Mouse (Mus musculus): ENCODE data around the gene Erbb4.
"Not testable (repeated sequence)": the region's sequence is repeated elsewhere in the genome, so short reads cannot be mapped to it uniquely, and the experiment has no call there.

The Erbb4 gene

GRCm38 (mm10) chr1:68860341-68860740 lies 247.5 kb downstream of the Erbb4 start:
- no peak for DNase-seq (ENCODE audit: low read depth)

DNA sequence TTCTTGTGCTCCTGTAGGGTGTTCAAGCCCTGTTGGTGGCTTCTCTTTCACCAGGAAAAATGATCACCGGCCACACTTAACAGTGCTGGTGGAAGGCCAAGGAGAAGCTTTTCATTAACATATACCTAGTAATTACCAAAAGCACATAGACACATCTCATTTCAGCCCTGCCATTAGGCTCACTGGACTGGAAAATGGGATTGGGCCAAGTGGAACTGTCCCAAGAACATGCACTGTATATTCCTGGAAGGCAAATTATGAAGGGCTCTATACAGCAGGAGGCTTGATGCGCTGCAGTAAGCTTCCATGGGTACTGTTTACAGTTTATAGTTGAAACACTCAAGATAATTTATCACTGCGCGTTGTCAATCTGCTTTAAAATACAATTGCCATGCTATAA lies 248.4 kb downstream of the Erbb4 start:
- no peak for DNase-seq (ENCODE audit: low read depth)

DNA sequence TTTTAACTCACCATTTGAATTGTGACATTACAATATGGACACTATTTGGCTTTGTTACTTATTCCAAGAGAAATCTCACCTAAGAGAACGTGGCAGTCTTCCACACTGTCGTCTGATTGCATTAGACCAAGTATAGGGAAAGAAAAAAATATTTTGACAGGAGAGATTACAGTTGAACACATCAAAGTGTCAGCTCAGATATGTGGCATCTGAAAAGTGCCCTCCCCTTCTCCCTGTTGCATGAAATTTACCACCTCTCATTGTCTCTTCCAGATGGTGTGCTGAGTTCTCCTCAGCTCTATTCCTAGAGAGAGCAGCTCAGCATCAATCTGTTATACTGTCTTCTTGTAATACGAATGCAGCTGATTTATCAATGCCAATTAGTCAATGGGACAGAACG lies 268.5 kb downstream of the Erbb4 start:
- no peak for DNase-seq (ENCODE audit: low read depth)

DNA sequence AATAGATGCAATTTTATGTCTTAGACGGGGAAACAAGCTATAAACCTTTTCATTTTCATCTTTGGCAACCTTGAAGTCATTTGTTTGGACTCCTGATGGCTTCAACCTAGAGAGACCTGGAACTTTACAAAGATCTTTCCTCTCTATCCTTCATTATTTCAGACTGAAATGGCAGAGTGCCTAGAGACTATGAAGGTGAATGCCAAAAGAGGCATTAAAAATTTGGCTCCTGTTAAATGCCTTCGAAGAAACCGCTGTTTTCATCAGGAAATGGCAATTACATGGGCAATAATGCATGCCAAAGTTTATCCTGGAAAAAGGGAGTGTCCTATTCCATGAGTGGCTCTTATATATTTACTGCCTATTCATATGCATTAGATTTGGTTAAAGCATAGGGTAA lies 273.2 kb downstream of the Erbb4 start:
- no peak for DNase-seq (ENCODE audit: low read depth)

DNA sequence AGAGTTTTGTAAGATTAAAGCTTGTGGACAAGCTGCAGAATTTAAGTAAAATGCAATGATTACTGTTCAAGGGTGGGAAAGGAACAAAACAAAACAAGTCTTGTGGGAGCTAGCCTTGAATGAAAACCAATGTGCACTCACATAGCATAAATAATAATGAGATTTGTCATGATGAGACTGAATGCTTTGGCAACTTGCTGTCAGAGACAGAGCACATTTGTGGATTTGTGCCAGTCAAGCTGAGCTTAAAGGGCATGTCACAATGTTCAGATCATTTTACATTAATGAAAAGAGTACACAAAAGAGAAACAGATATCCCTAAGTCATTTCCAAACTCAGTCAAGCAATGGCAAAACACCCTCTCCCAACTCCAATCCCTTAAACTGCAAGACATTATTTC lies 275.8 kb downstream of the Erbb4 start:
- DNase-seq (ENCODE audit: low read depth), result no peak

GRCm38 (mm10) chr1:68831575-68831974 lies 276.3 kb downstream of the Erbb4 start:
- DNase-seq (ENCODE audit: low read depth), result no peak

DNA sequence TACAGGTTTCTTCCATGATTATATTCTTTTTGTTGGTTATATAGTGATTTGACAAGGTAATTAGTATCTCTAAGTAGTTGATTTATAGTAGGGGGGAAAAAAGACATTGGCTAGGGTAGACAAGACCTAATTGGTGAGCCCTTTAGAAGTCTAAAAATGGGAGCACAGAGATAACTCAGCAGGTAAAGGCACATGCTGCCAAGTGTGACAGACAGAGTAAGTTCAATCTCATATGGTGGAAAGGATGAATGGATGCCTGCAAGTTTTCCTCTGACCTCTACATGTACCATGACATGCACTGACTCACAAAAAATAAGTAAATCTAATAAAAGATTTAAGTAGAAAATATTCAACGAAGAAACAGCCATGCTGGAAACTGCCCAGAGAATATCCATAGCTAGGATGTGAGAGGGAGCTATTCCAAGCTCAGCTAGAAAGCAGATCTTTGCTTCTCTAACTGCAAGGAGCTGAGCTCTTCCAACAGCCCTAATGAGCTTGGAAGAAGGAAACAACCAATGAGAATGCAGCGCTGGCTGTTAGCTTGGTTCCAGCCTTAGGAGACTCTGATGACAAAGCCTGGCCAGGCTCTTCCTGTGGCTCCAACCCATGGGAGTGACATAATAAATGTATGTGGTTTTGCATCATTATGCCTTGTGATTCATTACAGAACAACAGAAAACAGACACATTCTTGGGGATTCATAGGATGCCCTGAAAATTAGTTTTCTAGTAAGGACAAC lies 277.2 kb downstream of the Erbb4 start:
- DNase-seq (ENCODE audit: low read depth), result no peak

DNA sequence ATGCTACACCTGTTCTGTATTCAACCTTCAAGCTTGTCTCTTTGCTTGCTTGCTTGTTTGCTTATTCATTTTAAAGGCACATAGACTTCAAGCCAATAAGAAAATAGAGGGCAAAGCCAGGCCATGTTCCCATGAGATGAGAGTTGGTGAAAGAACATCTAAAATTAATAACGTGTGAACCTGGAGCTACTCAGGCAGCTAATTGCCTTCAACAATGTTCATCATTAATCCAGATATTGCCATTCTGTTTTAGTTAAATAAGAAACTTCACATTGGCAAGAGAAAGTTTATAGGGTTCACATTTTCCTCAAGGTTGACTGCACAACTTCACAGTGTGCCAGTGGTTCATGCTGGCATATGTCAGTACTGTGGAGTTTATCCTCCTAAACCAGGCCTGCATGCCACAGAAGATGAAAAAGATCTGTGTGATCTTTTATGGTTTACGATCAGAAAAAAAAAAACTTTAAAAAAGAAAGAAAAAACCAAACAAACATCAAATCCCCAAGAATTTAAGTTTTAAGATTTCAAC lies 284.7 kb downstream of the Erbb4 start:
- DNase-seq (ENCODE audit: low read depth), result no peak

- no peak for DNase-seq (ENCODE audit: low read depth)
Observed at GRCm38 (mm10) chr1:68806711-68807110, 301.1 kb downstream of the Erbb4 start.

DNA sequence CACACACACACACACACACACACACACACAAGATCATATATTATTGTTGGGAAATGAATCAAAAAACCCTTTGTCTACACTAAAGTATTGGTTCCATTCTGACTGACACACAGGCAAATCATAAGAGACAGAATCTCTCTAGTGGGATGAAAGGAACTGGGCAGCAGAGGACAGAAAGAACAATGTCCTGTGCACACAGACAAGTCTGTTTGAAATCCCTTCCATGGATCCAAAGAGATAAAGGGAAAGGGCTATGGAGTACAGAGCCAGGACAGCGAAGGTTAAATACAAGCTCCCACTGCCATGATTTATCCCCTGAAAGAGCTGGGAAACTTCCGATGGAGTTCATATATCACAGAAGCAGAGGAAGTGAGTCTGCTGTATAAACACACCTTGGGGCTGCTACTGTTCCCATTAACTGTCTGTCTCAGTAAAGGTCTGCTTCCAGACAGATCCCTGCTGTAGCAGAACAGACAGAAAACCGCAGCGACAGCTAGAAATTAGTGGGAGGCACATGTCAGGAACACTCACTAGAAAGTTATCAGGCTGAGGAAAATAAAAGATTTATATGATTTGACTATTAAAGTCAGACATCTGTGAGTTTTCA lies 320.3 kb downstream of the Erbb4 start:
- DNase-seq (ENCODE audit: low read depth), result no peak

DNA sequence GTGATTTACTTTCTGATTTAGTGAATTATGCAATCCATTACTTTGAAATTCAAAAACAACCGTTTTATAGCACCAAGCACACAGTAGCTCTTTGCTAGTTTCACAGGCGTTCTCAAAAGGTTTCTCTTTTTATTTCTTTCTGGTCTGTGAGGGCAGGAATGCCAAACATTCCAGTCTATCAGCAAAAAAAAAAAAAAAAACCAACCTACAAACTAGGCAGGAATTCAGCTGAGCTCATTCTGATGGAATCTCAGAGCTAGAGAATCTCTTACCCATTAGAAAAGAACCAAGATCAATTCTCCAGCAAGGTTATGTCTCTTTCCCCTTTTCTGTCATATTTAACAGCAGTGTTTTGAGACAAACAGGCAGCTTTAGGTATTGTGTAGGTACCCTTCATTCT lies 327.2 kb downstream of the Erbb4 start:
- DNase-seq (ENCODE audit: low read depth), result no peak

GRCm38 (mm10) chr1:68780032-68780431 lies 327.8 kb downstream of the Erbb4 start:
- DNase-seq (ENCODE audit: low read depth), result no peak

DNA sequence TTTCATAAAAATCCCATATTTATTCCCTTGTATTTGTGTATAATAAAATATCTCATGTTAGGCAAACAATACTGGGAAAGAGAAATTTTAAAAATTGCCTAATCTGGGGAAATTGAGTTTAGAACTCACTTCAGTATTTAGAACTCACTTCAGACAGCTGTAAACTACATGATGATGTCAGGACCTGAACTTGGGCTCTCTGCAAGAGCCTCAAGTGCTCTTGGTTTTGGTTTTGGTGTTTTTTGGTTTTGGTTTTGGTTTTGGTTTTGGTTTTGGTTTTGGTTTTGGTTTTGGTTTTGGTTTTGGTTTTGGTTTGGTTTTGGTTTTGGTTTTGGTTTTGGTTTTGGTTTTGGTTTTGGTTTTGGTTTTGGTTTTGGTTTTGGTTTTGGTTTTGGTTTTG lies 341.8 kb downstream of the Erbb4 start:
- not testable (repeated sequence) for DNase-seq (ENCODE audit: low read depth)

DNA sequence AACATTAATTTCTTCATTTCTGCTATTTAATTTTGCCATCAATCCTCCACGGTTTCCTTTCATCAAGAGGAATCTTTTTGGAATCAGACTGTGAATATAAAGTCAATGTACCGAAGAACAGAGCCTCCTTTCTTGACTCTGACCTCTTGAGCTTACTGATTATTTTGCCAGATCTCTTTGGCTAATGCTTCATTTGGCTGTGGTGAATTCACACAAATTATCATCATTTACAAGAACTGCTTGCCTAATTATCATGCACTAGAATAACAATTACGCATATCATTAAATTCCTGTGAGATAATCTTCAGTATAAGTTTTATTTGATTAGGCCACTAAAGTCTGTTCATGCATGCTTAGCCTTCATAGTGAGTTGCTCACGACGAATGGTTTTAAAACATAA lies 345.4 kb downstream of the Erbb4 start:
- DNase-seq (ENCODE audit: low read depth), result no peak

DNA sequence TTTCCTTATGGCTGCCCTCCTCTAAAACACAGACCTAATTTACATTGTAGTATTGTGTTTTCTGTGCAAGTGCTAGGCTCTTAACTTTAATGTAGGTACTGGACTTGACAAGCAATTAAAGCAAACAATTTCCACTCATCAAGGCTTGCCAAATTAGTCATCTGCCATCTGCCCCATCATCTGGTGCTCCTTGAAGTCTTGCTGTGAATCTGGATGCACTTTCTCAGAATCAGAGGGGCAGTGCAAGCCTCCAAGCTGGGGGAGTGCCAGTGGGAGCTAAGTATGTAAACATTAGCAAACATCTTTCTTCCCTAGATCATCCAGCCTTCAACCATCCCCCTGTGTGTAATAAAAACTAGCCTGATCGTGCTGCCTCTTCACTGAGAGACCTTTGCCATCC lies 358.9 kb downstream of the Erbb4 start:
- no peak for DNase-seq (ENCODE audit: low read depth)

- no peak for DNase-seq (ENCODE audit: low read depth)
Observed at GRCm38 (mm10) chr1:68681478-68681877, 426.4 kb downstream of the Erbb4 start.

DNA sequence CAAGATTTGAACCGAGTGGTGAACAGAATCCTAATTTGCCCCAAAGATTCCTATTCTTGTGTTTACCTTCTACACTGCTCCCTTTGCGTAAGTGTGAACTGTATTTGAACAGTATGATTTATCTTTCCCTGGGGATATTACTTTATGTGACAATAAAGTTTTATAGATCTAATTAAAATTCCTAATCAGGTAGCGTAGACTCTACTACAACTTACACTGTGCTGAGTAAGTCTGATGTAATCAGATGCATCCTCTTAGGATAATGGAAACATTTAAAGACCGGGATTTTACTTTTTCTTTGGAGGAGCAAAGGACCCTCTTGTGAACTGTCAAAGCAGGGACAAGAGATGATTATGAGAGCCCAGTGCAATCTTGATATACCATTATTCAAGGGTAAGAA lies 433.2 kb downstream of the Erbb4 start:
- DNase-seq (ENCODE audit: low read depth), result no peak

DNA sequence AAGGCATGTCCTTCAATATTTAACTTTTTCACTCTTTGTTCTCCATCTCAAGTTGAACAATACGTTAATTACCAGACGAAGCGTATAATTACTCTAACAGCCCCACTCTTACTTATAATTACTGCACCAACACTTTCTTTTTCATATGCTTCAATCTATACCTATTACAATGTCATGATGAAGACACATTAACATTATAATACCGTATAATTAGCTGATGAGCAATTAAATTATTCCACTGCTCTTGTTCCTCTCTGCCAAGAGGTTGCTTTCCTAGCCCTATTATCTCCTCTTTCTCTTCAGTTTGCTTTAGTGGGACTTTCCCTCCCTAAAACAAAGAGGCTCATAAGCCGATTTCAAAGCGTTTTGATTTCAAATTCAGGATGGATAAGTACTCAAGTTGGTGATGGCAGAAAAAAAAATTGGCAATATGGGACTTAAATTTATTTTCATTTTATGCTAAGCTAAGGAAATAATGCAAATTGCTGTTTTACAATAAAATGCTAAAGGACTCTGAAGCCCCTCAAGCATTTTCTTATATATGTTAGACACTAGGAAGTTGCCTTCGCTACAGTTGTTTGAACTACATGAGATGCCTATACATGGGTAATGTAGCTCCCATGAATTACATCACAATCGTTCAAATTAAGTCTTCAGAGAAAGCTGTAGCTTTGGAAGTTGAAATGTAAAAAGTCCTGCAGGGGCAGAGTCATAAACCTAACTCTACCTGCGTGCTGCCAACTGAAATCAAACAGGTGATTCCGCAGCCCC lies 440.8 kb downstream of the Erbb4 start:
- DNase-seq (ENCODE audit: low read depth), result no peak

- DNase-seq (ENCODE audit: low read depth), result no peak
Observed at GRCm38 (mm10) chr1:68590475-68590874, 517.4 kb downstream of the Erbb4 start.

- DNase-seq (ENCODE audit: low read depth), result no peak
Observed at GRCm38 (mm10) chr1:68573851-68574540, 533.9 kb downstream of the Erbb4 start.

DNA sequence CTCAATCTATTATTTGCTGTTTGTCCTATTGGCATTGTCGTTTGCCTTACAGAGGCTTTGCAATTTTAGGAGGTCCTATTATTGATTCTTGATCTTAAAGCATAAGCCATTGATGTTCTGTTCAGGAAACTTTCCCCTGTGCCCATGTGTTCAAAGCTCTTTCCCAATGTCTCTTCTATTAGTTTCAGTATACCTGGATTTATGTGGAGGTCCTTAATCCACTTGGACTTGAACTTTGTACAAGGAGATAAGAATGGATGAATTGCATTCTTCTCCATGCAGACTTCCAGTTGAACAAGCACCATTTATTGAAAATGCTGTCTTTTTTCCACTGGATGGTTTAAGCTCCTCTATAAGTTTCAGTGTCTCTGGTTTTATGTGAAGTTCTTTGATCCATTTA lies 536.9 kb downstream of the Erbb4 start:
- DNase-seq (ENCODE audit: low read depth), result no peak

GRCm38 (mm10) chr1:68542942-68543341 lies 564.9 kb downstream of the Erbb4 start:
- DNase-seq (ENCODE audit: low read depth), result no peak

Measured in NIH3T3 (cell line).